Mouse (Mus musculus) kidney, embryonic 16.5 days (tissue): ENCODE measurements around the gene Icam2. TPM values are rescaled to one million over a fixed set of nuclear protein-coding genes. Genes with fewer than 3 reads are reported as not detected.

Source experiments
- ATAC-seq: fragments of 200-750 bp; cut with Nextera tagmentation; 2 replicates; pipeline ENCODE4 v1.8.0; 2017; ENCODE audit warnings: moderate TSS enrichment; ENCODE audit not compliant: low FRiP score, low TSS enrichment
- H3K27ac ChIP-seq: fragments of 300-500 bp; sonication (generic); 2 replicates; pipeline ENCODE4 v1.5.1; 2014; ENCODE audit warnings: low read length
- H3K27me3 ChIP-seq: fragments of 300-500 bp; sonication (generic); 2 replicates; pipeline ENCODE4 v1.6.1; 2014; ENCODE audit warnings: low read length, control low read depth, mixed read lengths; ENCODE audit not compliant: insufficient read depth
- H3K36me3 ChIP-seq: fragments of 300-500 bp; sonication (generic); 2 replicates; pipeline ENCODE4 v1.6.1; 2014; ENCODE audit warnings: low read length, control low read depth, mixed read lengths; ENCODE audit not compliant: insufficient read depth
- H3K4me1 ChIP-seq: fragments of 300-500 bp; sonication (generic); 2 replicates; pipeline ENCODE4 v1.6.1; 2014; ENCODE audit warnings: low read length, control low read depth, mixed read lengths; ENCODE audit not compliant: insufficient read depth
- H3K4me2 ChIP-seq: fragments of 300-500 bp; sonication (generic); replicated peaks from 2 replicates; pipeline ENCODE4 v1.6.1; 2014; ENCODE audit warnings: low read depth, low read length
- H3K4me3 ChIP-seq: fragments of 300-500 bp; sonication (generic); 2 replicates; pipeline ENCODE4 v1.5.1; 2014; ENCODE audit warnings: mild to moderate bottlenecking, low read length
- H3K9ac ChIP-seq: fragments of 300-500 bp; sonication (generic); replicated peaks from 2 replicates; pipeline ENCODE4 v1.6.1; 2014; ENCODE audit warnings: low read length
- H3K9me3 ChIP-seq: fragments of 300-500 bp; sonication (generic); 2 replicates; pipeline ENCODE4 v1.6.1; 2016; ENCODE audit warnings: low read length, control low read depth
- WGBS: fragments of 180-500 bp; shearing (Covaris S2); extraction: QIAGEN DNeasy Blood & Tissue Kit; methylation state at CpG from one replicate; pipeline ENCODE4 v1.1.7; 2014; 5-methylcytosine and 5-hydroxymethylcytosine counted together
- polyA plus RNA-seq: library from polyadenylated mRNA; unstranded; fragments of >200 nt; fragmentation: Nextera tagmentation; extraction: Ambion mirVana; gene quantifications from 2 replicates; pipeline ENCODE4 v1.2.1, GENCODE M21; 2015

Icam2 gene
- polyA plus RNA-seq, 1 experiment from 2014 or later, result 95.9 TPM

DNA sequence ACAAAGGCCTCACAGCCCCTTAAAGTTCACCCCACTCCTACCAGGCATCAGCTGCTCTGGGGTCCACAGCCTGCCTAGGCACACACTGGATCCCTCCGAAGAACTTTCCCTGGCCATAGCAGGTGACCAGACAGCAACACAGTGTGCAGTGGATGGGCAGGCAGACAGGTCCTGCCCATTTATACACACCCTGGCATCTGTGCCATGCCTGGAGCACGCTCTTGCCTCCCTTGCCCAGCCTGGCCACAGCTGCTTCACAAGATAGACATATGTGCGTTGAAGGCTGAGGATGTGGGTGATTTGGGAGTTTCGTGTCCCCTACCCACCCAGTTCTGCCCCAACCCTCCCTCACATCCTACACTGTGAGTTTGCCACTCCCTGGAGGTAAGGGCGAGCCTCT lies 49.8 kb downstream of the Icam2 start:
- WGBS, result 88% methylated on average over 5 of the region's 5 CpGs

DNA sequence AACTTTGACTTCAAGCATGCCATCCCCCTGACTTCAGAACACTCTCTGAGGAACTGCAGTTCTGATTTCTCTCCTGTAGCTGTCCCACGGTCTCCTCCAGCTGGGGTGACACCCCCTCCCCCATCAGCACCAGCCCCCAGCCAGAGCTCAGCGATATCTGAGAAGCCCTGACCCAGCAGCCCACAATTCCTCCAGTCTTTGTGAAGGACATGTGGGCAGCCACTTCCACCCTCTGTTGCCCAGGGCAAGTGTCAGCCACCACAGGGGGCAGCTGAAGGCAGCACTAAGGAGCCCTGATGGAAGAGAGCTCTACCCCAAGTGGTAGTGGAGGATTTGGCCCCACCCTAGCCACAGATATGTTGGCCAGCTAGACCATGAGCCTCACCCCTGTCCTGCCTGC lies 53.8 kb downstream of the Icam2 start:
- no peak overlapping the region for H3K9ac ChIP-seq
- H3K27ac ChIP-seq, result peak overlapping the region; percentile 31; the same call in 1 of the 2 replicates
- peak; percentile 73 for ATAC-seq
- H3K4me1 ChIP-seq, result peaks cover 3% of the 10 kb centered on the region; the same call in 1 of the 2 replicates
- H3K4me2 ChIP-seq, result no peak overlapping the region
- H3K27me3 ChIP-seq, result no peaks in the 10 kb centered on the region
- H3K9me3 ChIP-seq, result no peaks in the 10 kb centered on the region
- H3K4me3 ChIP-seq, result no peak overlapping the region
- 2% methylated on average over 2 of the region's 2 CpGs for WGBS
- H3K36me3 ChIP-seq, result no peaks in the 10 kb centered on the region

More for the DNA sequence above, 49.8 kb downstream of the Icam2 start:
- H3K4me3 ChIP-seq, result no peak overlapping the region
- H3K36me3 ChIP-seq, result no peaks in the 10 kb centered on the region
- no peak overlapping the region for H3K27ac ChIP-seq
- no peak for ATAC-seq
- no peaks in the 10 kb centered on the region for H3K4me1 ChIP-seq
- H3K9ac ChIP-seq, result no peak overlapping the region
- H3K9me3 ChIP-seq, result no peaks in the 10 kb centered on the region
- no peaks in the 10 kb centered on the region for H3K27me3 ChIP-seq
- H3K4me2 ChIP-seq, result no peak overlapping the region

DNA sequence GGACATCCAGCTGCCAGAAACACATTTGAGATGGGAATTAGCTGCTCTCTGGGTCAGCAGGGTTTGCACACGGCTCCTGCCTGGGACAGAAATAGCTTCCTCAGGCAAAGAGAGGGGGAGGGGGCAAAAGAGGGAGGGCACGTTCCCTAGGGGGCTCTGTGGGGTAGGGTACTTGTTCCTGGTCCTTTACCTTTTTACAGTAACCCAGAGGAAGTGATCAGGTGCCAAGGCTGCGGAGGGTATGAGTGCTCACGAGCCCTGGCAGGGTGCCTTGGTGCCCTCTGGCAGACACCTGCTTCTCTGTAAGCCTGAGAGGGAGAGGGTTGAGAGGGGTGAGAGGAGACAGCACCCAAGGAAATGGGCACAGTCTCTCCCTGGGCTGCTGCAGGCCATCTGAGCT lies 55.4 kb downstream of the Icam2 start:
- H3K9me3 ChIP-seq, result no peaks in the 10 kb centered on the region
- H3K27me3 ChIP-seq, result no peaks in the 10 kb centered on the region
- 42% methylated on average over 4 of the region's 4 CpGs for WGBS
- no peak overlapping the region for H3K27ac ChIP-seq
- H3K9ac ChIP-seq, result no peak overlapping the region
- H3K36me3 ChIP-seq, result no peaks in the 10 kb centered on the region
- H3K4me2 ChIP-seq, result no peak overlapping the region
- H3K4me1 ChIP-seq, result peaks cover 8% of the 10 kb centered on the region
- ATAC-seq, result no peak
- no peak overlapping the region for H3K4me3 ChIP-seq

DNA sequence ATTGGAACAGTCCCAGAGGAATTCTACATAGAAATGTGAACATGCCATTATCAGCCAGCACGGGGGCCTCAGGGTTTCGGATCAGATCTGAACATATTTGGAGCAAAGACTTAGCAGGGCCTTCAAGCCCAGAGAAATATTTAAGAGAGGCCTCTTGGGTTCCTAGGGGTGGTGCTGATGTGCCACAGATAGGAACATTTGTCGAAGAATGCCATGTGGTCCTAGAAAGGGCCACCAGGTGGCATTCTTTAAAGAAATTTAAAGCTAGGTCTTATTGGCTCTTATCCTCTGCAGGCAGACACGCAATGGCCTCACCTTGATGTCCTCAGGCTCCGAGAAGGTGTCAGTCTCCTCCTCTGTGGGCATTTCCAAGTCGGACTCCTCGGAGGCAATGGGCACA lies 58.2 kb downstream of the Icam2 start:
- H3K4me2 ChIP-seq, result no peak overlapping the region
- ATAC-seq, result no peak
- H3K4me1 ChIP-seq, result peaks cover 19% of the 10 kb centered on the region
- no peak overlapping the region for H3K4me3 ChIP-seq
- no peak overlapping the region for H3K27ac ChIP-seq
- H3K9me3 ChIP-seq, result no peaks in the 10 kb centered on the region
- H3K9ac ChIP-seq, result no peak overlapping the region
- H3K36me3 ChIP-seq, result no peaks in the 10 kb centered on the region
- no peaks in the 10 kb centered on the region for H3K27me3 ChIP-seq
- 53% methylated on average over 7 of the region's 7 CpGs for WGBS

DNA sequence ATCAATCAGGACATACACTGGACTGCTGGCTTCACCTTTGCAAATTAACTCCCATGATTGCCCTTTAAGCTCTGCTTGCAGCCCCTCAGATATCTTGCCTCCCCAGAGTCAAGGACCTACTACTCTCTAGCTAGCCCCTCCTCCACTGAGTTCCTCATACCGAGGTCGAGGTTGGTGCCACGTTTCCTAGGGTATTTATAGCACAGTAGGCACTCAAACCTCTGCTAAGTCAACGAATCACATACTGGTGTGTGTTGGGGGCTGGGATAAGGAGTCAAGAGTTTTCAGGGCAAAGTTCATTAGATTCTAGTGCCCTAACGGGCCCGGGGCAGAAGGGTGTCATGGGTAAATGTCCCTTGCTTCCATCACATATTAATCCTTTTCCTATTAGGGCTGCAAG lies 58.7 kb downstream of the Icam2 start:
- no peak overlapping the region for H3K9ac ChIP-seq
- H3K4me2 ChIP-seq, result no peak overlapping the region
- H3K9me3 ChIP-seq, result no peaks in the 10 kb centered on the region
- no peak overlapping the region for H3K27ac ChIP-seq
- H3K27me3 ChIP-seq, result no peaks in the 10 kb centered on the region
- H3K36me3 ChIP-seq, result no peaks in the 10 kb centered on the region
- 55% methylated on average over 6 of the region's 6 CpGs for WGBS
- H3K4me3 ChIP-seq, result no peak overlapping the region
- ATAC-seq, result no peak
- H3K4me1 ChIP-seq, result peaks cover 25% of the 10 kb centered on the region

DNA sequence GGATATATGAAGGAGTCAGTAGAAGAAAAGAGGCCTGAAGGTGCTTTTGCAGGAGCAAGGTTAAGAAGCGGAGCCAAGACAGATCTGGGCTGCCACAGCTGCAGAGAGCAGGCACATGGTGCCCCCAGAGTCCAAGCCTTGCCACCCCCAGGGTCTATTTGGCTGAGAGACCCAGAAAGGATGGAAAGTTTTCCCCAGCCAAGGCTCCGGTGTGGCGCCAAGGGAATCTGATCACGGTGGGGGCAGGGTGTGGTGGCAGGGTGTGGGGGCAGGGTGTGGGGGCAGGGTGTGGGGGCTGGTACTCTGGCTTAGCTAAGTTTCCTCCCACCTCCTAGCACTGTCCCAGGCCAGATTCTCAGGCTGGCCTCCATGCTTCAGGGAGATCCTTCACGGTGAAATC lies 59.4 kb downstream of the Icam2 start:
- WGBS, result 18% methylated on average over 5 of the region's 5 CpGs
- H3K9ac ChIP-seq, result no peak overlapping the region
- no peak overlapping the region for H3K27ac ChIP-seq
- no peaks in the 10 kb centered on the region for H3K9me3 ChIP-seq
- H3K27me3 ChIP-seq, result no peaks in the 10 kb centered on the region
- H3K4me1 ChIP-seq, result peaks cover 29% of the 10 kb centered on the region
- no peak overlapping the region for H3K4me3 ChIP-seq
- H3K4me2 ChIP-seq, result no peak overlapping the region
- ATAC-seq, result no peak
- H3K36me3 ChIP-seq, result no peaks in the 10 kb centered on the region

Other genes with a start within 250 kb of the Icam2 start
- not detected in 2 replicates for gene Gm10840, start 227.2 kb downstream of the Icam2 start, polyA plus RNA-seq
- 207 and 214 TPM in 2 replicates for gene Limd2, start 227.2 kb downstream of the Icam2 start, polyA plus RNA-seq
- 32.1 and 33.3 TPM in 2 replicates for gene Strada, start 185.9 kb downstream of the Icam2 start, polyA plus RNA-seq
- gene Ccdc47, start 171.7 kb downstream of the Icam2 start, polyA plus RNA-seq, result 96.0 and 101 TPM in 2 replicates
- 81.5 and 88.1 TPM in 2 replicates for gene Ddx42, start 171.1 kb downstream of the Icam2 start, polyA plus RNA-seq
- gene Ftsj3, start 132.0 kb downstream of the Icam2 start, polyA plus RNA-seq, result 60.5 and 60.7 TPM in 2 replicates
- 312 and 314 TPM in 2 replicates for gene Psmc5, start 131.9 kb downstream of the Icam2 start, polyA plus RNA-seq
- 55.0 and 59.0 TPM in 2 replicates for gene Smarcd2, start 115.1 kb downstream of the Icam2 start, polyA plus RNA-seq
- gene Tcam1, start 111.4 kb downstream of the Icam2 start, polyA plus RNA-seq, result 0.81 and 1.0 TPM in 2 replicates
- not detected in 2 replicates for gene Gh, start 86.2 kb downstream of the Icam2 start, polyA plus RNA-seq
- gene Cd79b, start 73.3 kb downstream of the Icam2 start, polyA plus RNA-seq, result 6.9 and 7.2 TPM in 2 replicates
- 0.41 and 0.47 TPM in 2 replicates for gene Scn4a, start 34.8 kb downstream of the Icam2 start, polyA plus RNA-seq
- 0.36 and 0.39 TPM in 2 replicates for gene Prr29, start 22.6 kb downstream of the Icam2 start, polyA plus RNA-seq
- 5.4 and 6.8 TPM in 2 replicates for gene Ern1, start 99.8 kb upstream of the Icam2 start, polyA plus RNA-seq
- gene Tex2, start 225.3 kb upstream of the Icam2 start, polyA plus RNA-seq, result 9.6 and 10.3 TPM in 2 replicates